Mouse (Mus musculus) heart, postnatal 0 days (tissue): ENCODE results near the gene Rac3. TPM values are rescaled to one million over a fixed set of nuclear protein-coding genes. Genes with fewer than 3 reads are reported as not detected.
"Not testable (repeated sequence)": the region's sequence is repeated elsewhere in the genome, so short reads cannot be mapped to it uniquely, and the experiment has no call there.

Experiments used
- ATAC-seq: fragments of 200-750 bp; cut with Nextera tagmentation; 2 replicates; pipeline ENCODE4 v1.8.0; 2017; ENCODE audit warnings: low read depth, moderate number of reproducible peaks, moderate library complexity; ENCODE audit not compliant: insufficient read depth
- DNase-seq: peaks from one replicate; pipeline ENCODE4 v3.0.0-alpha.2; 2016; ENCODE audit warnings: low spot score
- H3K27ac ChIP-seq: fragments of 300-500 bp; sonication (generic); 2 replicates; pipeline ENCODE4 v1.5.1; 2014; ENCODE audit warnings: low read depth, mild to moderate bottlenecking
- H3K27me3 ChIP-seq: fragments of 300-500 bp; sonication (generic); 2 replicates; pipeline ENCODE4 v1.6.1; 2014; ENCODE audit warnings: low read length, mixed read lengths; ENCODE audit not compliant: control insufficient read depth, insufficient read depth
- H3K36me3 ChIP-seq: fragments of 300-500 bp; sonication (generic); replicated peaks from 2 replicates; pipeline ENCODE4 v1.6.1; 2014; ENCODE audit warnings: low read length, mixed read lengths; ENCODE audit not compliant: control insufficient read depth, insufficient read depth
- H3K4me1 ChIP-seq: fragments of 300-500 bp; sonication (generic); 2 replicates; pipeline ENCODE4 v1.6.1; 2014; ENCODE audit warnings: antibody characterized with exemption; ENCODE audit not compliant: control insufficient read depth, insufficient read depth
- H3K4me2 ChIP-seq: fragments of 300-500 bp; sonication (generic); 2 replicates; pipeline ENCODE4 v1.6.1; 2014; ENCODE audit warnings: low read depth, mild to moderate bottlenecking, low read length, moderate library complexity
- H3K4me3 ChIP-seq: fragments of 300-500 bp; sonication (generic); 2 replicates; pipeline ENCODE4 v1.5.1; 2014; ENCODE audit warnings: low read depth, low read length
- H3K9ac ChIP-seq: fragments of 300-500 bp; sonication (generic); replicated peaks from 2 replicates; pipeline ENCODE4 v1.6.1; 2014; ENCODE audit warnings: low read depth, low read length, mixed read lengths
- H3K9me3 ChIP-seq: fragments of 300-500 bp; sonication (generic); replicated peaks from 2 replicates; pipeline ENCODE4 v1.6.1; 2016; ENCODE audit warnings: low read length; ENCODE audit not compliant: control insufficient read depth
- CTCF ChIP-seq: IDR thresholded peaks from 2 replicates; pipeline ENCODE4 v1.5.1; 2016; ENCODE audit warnings: antibody characterized with exemption, control low read depth, low read depth
- EP300 ChIP-seq: IDR thresholded peaks from 2 replicates; pipeline ENCODE4 v1.6.1; 2016; ENCODE audit warnings: antibody characterized with exemption, low read depth
- WGBS: fragments of 180-500 bp; shearing (Covaris S2); extraction: QIAGEN DNeasy Blood & Tissue Kit; methylation state at CpG from one replicate; pipeline ENCODE4 v1.1.7; 2014; 5-methylcytosine and 5-hydroxymethylcytosine counted together
- polyA plus RNA-seq: library from polyadenylated mRNA; unstranded; fragments of >200 nt; fragmentation: Nextera tagmentation; extraction: Ambion mirVana; gene quantifications from 2 replicates; pipeline ENCODE4 v1.2.1, GENCODE M21; 2015
- total RNA-seq: library from RNA; depleted of rRNA; stranded (reverse); fragments of >200 nt; gene quantifications from 2 replicates; pipeline ENCODE4 v1.2.3, GENCODE M21; 2014; ENCODE audit warnings: low replicate concordance

Gene Rac3
- total and polyA plus RNA-seq, 2 experiments from 2014 or later = 1.4 to 12.6 TPM

GRCm38 (mm10) chr11:120761811-120762671, 40.8 kb downstream of the Rac3 start:
- Histone ChIP-seq H3K36me3 (no peaks in the 10 kb centered on the region), H3K4me2 (peak overlapping the region; percentile 21; the same call in 1 of the 2 replicates), H3K9me3 (peaks cover 13% of the 10 kb centered on the region; the same call in 1 of the 2 replicates), H3K4me3 (no peak overlapping the region), H3K27ac (no peak overlapping the region), H3K9ac (no peak overlapping the region), H3K27me3 (peaks cover 4% of the 10 kb centered on the region; the same call in 1 of the 2 replicates), H3K4me1 (peaks cover 6% of the 10 kb centered on the region)
- 51% methylated on average over 14 of the region's 14 CpGs for WGBS
- DNase-seq (peak; percentile 24), ATAC-seq (0 out of 2 replicates have a peak, but pooled peaks have one; percentile 34)
- TF ChIP-seq CTCF = no peak
- TF ChIP-seq EP300 = no peak

GRCm38 (mm10) chr11:120762672-120763041, 41.4 kb downstream of the Rac3 start, which contains the start of gene Hmga1b:
Hmga1b (plus strand) TSS chr11:120762794.
- not testable (repeated sequence) for H3K9ac ChIP-seq, H3K27me3 ChIP-seq
- H3K4me2 ChIP-seq = peak within 1 kb of the TSS; percentile 21; the same call in 1 of the 2 replicates

GRCm38 (mm10) chr11:120763121-120763999, 42.1 kb downstream of the Rac3 start:
- not testable (repeated sequence) for H3K9ac ChIP-seq, H3K4me1 ChIP-seq, H3K27me3 ChIP-seq, H3K36me3 ChIP-seq, DNase-seq, H3K4me3 ChIP-seq, H3K27ac ChIP-seq, H3K9me3 ChIP-seq
- peak overlapping the region; percentile 21; the same call in 1 of the 2 replicates for H3K4me2 ChIP-seq
- ATAC-seq = peak; percentile 33; the same call in 1 of the 2 replicates
- 7% methylated on average over 8 of the region's 23 CpGs for WGBS

More at GRCm38 (mm10) chr11:120762672-120763041, 41.4 kb downstream of the Rac3 start, which contains the start of gene Hmga1b:
- not testable (repeated sequence) for H3K4me3 ChIP-seq, H3K4me1 ChIP-seq, H3K36me3 ChIP-seq, H3K27ac ChIP-seq, DNase-seq
- peak; percentile 28; the same call in 1 of the 2 replicates for ATAC-seq
- 5% methylated on average over 14 of the region's 14 CpGs for WGBS
- peaks cover 11% of the 10 kb centered on the region; the same call in 1 of the 2 replicates for H3K9me3 ChIP-seq

- H3K4me1 ChIP-seq, H3K4me2 ChIP-seq, H3K4me3 ChIP-seq, H3K9ac ChIP-seq, DNase-seq, H3K27ac ChIP-seq, H3K27me3 ChIP-seq, H3K36me3 ChIP-seq, ATAC-seq, H3K9me3 ChIP-seq: not testable (repeated sequence)
- 53% methylated on average over 3 of the region's 7 CpGs for WGBS
These were observed 45.8 kb downstream of the Rac3 start for GRCm38 (mm10) chr11:120767023-120767422.

GRCm38 (mm10) chr11:120768206-120768605, 46.9 kb downstream of the Rac3 start:
- no peaks in the 10 kb centered on the region for H3K4me1 ChIP-seq
- H3K27me3 ChIP-seq = peaks cover 4% of the 10 kb centered on the region; the same call in 1 of the 2 replicates
- H3K36me3 ChIP-seq = no peaks in the 10 kb centered on the region
- H3K4me2 ChIP-seq = no peak overlapping the region
- TF ChIP-seq EP300 = no peak
- no peak for TF ChIP-seq CTCF
- ATAC-seq (no peak), DNase-seq (no peak)
- no peaks in the 10 kb centered on the region for H3K9me3 ChIP-seq
- no peak overlapping the region for H3K9ac ChIP-seq
- WGBS = 74% methylated on average over 1 of the region's 1 CpGs
- no peak overlapping the region for H3K4me3 ChIP-seq
- H3K27ac ChIP-seq = no peak overlapping the region
